Mouse (Mus musculus) stomach, postnatal 0 days (tissue): ENCODE results near the gene Usp33.

Experiments used
- CTCF ChIP-seq: IDR thresholded peaks from 2 replicates; pipeline ENCODE4 v1.5.1; 2016; ENCODE audit warnings: antibody characterized with exemption, low read depth, mild to moderate bottlenecking, moderate library complexity
- EP300 ChIP-seq: optimal IDR thresholded peaks from 2 replicates; pipeline ENCODE3; 2016; ENCODE audit warnings: antibody characterized with exemption

DNA sequence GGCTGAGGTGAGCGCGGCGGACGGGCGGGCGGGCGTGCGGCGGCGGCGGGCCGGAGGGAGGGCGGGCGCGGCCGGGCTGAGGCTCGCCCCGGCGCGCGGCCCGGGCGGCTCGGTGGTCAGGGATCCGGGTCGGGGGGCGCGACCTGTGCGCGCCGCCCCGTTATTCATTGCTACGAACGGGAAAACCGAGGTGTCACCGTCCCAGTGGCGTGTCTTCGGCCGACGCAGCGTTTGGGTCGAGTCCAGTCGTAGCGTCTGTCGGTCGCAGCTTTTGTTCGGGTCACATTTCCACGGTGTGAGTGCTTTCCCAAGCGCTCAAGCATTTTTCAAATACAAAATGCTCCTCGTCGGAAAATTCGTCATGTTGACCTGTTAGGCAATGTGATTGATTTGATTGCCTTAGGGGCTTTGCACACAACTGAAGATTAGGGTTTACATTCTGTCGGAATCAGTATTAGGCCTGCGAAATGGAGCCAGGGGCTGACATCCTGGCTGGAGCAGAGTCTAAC is 409 bp downstream of the Usp33 start:
- TF ChIP-seq CTCF (no peak), EP300 (no peak)
